Mouse (Mus musculus) embryo, embryonic 11.5 days (tissue): Measurements from ENCODE around the gene Dip2a.

Experiments
- DNase-seq: peaks from one replicate; pipeline ENCODE4 v3.0.0-alpha.2; 2012; ENCODE audit warnings: low read depth, low spot score

The Dip2a gene

DNA sequence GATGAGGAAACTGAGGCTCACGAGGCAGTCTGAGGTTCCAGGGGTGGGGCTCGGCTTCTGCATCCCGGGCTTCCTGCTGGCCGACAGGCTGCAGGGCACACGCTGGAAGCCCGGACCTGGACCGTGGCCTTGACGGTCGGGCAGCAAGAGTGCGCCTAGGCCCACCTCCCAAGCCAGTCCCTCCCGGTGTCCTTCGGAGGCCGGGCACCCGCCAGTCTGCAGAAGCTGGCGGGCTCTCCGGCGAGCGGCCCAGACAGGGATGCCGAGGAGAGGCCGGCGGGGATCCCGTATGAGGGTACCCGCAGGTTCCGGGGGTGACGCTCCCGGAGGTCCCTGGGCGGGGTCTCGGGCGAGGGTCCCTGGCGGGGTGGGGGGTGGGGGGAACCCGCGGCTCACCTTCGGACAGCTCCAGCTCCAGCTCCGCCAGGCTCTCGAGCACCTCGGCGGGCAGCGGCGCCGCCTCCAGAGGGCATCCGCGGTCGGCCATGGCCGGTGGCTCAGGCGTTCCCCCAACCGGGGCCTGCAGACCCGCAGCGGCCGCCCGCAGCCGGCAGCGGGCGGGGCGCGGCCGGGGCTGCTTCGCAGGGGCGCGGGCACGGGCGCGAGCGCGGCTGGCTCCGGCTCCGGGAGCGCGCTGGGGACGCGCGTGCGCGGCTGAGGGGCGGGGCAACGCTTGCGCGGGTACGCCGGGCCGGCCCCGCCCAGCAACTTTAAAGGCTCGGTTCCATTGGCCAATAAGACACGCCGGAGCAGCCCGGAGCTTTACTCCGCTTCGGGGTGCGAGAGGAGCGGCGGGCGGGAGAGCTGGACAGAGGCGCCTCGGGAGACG, at the start of gene Dip2a:
TSS of gene Dip2a (minus strand) at position 581 of the 829 bp plus-strand sequence.
- peak; percentile 91 for DNase-seq

DNA sequence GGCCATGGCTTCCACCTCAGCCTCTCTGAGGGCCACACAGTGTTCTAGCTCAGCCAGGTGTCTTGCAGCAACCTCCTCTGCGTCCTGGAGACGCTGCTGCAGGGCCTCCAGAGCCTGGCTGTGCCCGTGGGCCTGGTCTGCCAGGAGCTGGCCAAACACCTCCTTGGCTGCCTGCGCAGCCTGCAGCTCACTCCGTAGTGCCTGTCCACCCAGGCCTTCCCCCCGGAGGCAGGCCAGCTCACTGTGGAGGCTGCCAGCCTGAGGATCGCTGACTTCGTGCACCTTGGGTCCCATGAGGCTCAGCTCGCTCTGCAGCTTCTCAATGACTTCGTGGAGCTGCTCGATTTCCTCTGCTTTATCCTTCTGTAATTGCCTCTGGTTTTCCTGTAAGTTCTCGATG, 47.5 kb upstream of the Dip2a start:
- no peak for DNase-seq

DNA sequence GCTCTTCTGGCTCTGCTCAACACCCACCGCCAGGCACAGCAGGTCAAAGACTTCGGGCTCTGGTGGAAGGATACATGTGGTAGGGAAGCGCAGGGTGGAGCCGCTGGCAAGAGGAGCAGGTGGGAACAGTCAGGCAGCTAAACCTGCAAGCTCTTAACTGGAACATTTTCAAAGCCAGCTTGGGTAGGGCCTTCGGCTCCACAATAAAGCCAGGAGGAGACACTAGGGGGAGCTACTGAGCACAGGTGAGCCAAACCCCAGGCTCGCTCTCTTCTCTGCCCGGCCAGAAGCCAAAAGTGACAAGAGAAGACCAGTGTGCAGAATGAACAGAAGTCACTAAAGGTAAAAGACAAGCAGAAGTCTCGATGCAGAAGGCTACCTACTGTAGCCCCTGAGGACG, 46.7 kb upstream of the Dip2a start:
- DNase-seq, result peak; percentile 17

DNA sequence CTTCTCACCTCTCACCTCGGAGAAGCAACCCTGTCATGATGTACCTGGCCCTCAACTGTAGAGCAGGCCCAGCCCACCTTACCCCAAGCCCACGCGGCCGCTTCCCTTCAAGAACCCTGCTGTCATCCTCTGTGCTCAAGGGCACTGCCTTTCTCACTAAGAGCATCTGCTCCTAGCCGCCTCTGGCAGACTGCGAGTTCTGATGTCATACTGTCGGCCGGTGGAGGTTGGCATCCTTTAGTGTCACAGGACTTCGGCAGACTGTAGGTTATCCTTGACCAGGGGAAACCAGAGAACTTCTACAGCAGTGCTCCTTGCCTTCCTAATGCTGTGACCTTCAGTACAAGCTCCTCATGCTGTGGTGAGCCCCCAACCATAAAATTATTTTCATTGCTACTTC, 46.1 kb upstream of the Dip2a start:
- no peak for DNase-seq

- DNase-seq, result no peak
Measured at GRCm38 (mm10) chr10:76374981-76375380, 29.9 kb upstream of the Dip2a start.

- no peak for DNase-seq
Measured at GRCm38 (mm10) chr10:76371736-76372135, 26.6 kb upstream of the Dip2a start.

- DNase-seq, result no peak
Measured at GRCm38 (mm10) chr10:76368766-76369165, 23.7 kb upstream of the Dip2a start.

GRCm38 (mm10) chr10:76363233-76363632, 18.1 kb upstream of the Dip2a start:
- DNase-seq, result no peak

GRCm38 (mm10) chr10:76358468-76358867, 13.4 kb upstream of the Dip2a start:
- DNase-seq, result no peak

DNA sequence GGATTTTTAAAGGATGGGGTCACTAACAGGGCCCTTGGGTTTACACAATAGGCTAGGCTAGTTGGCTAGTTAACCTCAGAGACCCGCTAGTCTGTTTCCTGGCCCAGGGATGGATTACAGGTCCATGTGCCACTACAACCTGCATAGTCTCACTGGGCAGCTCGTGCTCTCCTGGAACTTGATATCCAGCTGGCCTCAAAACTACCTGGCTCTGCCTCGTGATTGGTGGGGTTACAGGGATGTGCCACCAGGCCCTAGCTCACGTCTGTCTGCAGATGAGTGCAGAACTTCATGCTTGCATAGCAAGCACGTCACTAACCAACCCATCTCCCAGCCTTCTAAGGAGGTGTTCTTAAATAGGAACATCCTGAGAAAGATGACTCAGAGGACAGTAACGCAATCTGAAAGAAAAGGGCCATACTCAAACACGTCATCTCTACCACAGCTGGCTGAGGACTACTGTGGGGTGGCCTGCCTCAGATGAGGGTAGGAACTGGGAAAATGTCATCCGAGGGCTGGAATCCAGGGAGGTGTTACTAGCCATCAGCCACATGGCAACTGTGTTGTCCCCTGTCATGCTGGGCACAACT, 12.3 kb upstream of the Dip2a start:
- DNase-seq, result no peak

GRCm38 (mm10) chr10:76354974-76355373, 9.9 kb upstream of the Dip2a start:
- DNase-seq, result no peak

DNA sequence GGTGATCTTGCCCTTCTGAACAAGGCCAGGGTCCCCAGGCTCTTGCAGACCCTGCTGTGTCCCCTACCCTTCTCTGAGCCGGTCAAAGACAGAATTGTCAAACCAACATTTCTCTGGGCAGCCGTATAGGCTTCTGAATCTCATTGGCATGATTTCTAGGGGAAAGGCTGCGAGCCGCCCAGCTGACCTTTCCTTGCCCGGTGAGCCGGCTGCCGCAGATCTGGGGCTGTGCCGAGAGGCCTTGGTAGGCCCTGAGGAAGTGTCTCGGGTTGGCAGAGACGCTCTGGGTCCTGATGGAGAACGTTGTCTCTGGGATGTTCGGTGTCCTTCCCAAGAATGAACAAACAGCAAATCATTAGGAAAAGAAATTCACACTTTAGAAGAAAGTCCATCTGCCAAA, 8.9 kb upstream of the Dip2a start:
- no peak for DNase-seq

- DNase-seq, result no peak
Measured at GRCm38 (mm10) chr10:76351953-76352352, 6.9 kb upstream of the Dip2a start.

DNA sequence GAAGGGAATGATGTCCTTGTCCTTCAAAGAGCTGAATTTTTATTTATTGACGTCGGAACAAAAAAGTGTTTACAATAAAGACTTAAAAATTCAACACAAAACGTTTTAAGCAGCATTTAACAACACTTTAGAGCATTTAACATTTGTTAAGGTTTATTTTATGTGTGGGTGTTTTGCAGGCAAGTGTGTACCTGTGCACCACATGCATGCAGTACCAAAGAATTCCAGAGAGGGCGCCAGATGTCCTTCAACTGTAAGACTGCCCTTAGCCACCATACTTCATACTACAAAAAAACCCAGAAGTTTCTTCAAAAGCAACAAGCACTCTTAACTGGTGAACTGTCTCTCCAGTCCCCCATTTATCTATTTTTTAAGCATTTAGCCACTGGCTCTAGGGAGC, 1.5 kb upstream of the Dip2a start:
- peak; percentile 24 for DNase-seq

GRCm38 (mm10) chr10:76346043-76346491, 976 bp upstream of the Dip2a start:
- DNase-seq, result no peak

- DNase-seq, result no peak
Measured at GRCm38 (mm10) chr10:76345540-76345902, 430 bp upstream of the Dip2a start.

DNA sequence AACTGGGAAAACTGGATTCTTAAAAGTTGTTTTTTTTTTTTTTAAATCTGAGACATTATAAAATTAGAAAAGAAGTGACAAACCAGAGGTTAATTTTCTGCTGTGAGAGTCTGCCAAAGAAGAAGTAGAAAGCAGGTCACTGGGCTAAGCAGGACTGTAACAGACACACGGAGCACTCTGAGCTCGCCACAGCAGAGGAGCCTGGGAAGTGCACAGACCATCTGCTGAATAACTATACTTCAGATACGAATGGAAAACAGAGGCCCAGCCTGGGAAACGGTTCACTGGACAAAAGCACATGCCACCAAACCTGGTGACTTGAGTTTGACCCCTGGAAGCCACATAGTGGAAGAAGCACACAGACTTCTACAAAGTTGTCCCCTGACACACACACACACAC, 10.7 kb downstream of the Dip2a start:
- DNase-seq, result no peak

- DNase-seq, result no peak
Measured at GRCm38 (mm10) chr10:76332040-76332439, 13.1 kb downstream of the Dip2a start.

GRCm38 (mm10) chr10:76329093-76329492, 16.0 kb downstream of the Dip2a start:
- no peak for DNase-seq

- no peak for DNase-seq
Measured at GRCm38 (mm10) chr10:76328574-76328973, 16.5 kb downstream of the Dip2a start.

DNA sequence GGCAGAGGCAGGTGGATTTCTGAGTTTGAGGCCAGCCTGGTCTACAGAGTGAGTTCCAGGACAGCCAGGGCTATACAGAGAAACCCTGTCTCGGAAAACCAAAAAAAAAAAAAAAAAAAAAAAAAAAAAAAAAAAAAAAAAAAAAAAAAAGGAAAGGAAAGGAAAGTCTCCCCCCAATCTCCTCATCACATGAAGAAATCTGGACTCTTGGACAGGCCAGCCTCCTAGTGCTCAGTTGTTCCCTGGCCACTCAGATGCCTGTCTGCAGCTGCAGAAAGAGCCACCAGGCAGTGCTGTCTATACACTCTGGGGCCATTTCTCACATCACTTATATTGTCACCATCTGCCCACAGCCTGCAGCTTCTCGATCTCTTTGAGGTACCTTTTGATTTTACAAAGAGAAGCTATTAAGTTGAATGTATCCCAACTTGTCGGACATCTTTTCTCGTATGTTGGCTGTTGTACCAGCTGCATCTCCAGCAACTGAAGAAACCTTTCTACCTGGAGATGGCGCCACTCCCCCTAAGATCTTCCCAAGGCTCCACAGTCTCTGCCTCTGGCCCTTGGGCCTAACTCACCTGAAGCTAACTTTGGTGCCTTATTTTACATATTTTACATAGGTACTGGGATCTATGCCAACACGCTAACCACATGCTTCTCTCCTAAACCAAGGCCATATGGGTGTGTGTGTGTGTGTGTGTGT, 18.6 kb downstream of the Dip2a start:
- DNase-seq, result peak; percentile 8

DNA sequence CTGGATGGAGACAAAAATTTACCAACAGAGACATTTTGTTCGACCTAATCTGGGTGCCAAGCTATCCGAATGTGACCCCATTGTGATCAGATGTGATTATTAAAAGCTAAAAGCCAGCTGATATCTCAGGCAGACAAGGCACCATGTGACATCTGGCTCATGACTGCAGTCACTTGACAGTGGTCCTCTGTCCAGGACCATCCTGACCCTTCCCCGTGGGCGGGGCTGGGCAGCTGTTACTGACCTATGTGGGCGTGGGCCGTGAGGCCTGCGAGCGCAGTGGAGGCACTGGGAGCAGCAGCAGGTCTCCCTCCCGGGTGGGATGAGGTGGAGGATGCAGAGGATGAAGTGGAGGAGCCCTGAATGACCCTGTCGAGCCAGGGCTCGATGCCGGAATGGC, 27.5 kb downstream of the Dip2a start:
- no peak for DNase-seq

GRCm38 (mm10) chr10:76316194-76316593, 28.9 kb downstream of the Dip2a start:
- no peak for DNase-seq
